Mouse (Mus musculus) embryonic facial prominence, embryonic 10.5 days (tissue): Measurements from ENCODE around the gene Plekhb2. TPM values are rescaled to one million over a fixed set of nuclear protein-coding genes. Genes with fewer than 3 reads are reported as not detected.

ENCODE experiments used
- DNase-seq: peaks from one replicate; pipeline ENCODE4 v3.0.0-alpha.2; 2017; ENCODE audit warnings: low spot score
- H3K27ac ChIP-seq: fragments of 300-500 bp; sonication (generic); replicated peaks from 2 replicates; pipeline ENCODE4 v1.5.1; 2016; ENCODE audit warnings: mild to moderate bottlenecking
- H3K27me3 ChIP-seq: fragments of 300-500 bp; sonication (generic); replicated peaks from 2 replicates; pipeline ENCODE4 v1.6.1; 2016; ENCODE audit warnings: low read depth, mild to moderate bottlenecking; ENCODE audit not compliant: poor library complexity, severe bottlenecking
- H3K36me3 ChIP-seq: fragments of 300-500 bp; sonication (generic); replicated peaks from 2 replicates; pipeline ENCODE4 v1.6.1; 2016; ENCODE audit warnings: mild to moderate bottlenecking, moderate library complexity
- H3K4me1 ChIP-seq: fragments of 300-500 bp; sonication (generic); 2 replicates; pipeline ENCODE4 v1.6.1; 2016
- H3K4me3 ChIP-seq: fragments of 300-500 bp; sonication (generic); 2 replicates; pipeline ENCODE4 v1.5.1; 2016; ENCODE audit warnings: mild to moderate bottlenecking, moderate library complexity
- H3K9me3 ChIP-seq: fragments of 300-500 bp; sonication (generic); 2 replicates; pipeline ENCODE4 v1.6.1; 2016; ENCODE audit warnings: mild to moderate bottlenecking
- whole genome bisulfite sequencing: fragments of 180-500 bp; shearing (Covaris S2); methylation state at CpG from one replicate; pipeline ENCODE4 v1.1.7; 2016; 5-methylcytosine and 5-hydroxymethylcytosine counted together
- polyA plus RNA-seq: library from polyadenylated mRNA; unstranded; fragments of >200 nt; fragmentation: Nextera tagmentation; extraction: Ambion mirVana; gene quantifications from 2 replicates; pipeline ENCODE4 v1.2.1, GENCODE M21; 2016

The Plekhb2 gene
- polyA plus RNA-seq, 1 experiment from 2014 or later = 24.6 TPM

DNA sequence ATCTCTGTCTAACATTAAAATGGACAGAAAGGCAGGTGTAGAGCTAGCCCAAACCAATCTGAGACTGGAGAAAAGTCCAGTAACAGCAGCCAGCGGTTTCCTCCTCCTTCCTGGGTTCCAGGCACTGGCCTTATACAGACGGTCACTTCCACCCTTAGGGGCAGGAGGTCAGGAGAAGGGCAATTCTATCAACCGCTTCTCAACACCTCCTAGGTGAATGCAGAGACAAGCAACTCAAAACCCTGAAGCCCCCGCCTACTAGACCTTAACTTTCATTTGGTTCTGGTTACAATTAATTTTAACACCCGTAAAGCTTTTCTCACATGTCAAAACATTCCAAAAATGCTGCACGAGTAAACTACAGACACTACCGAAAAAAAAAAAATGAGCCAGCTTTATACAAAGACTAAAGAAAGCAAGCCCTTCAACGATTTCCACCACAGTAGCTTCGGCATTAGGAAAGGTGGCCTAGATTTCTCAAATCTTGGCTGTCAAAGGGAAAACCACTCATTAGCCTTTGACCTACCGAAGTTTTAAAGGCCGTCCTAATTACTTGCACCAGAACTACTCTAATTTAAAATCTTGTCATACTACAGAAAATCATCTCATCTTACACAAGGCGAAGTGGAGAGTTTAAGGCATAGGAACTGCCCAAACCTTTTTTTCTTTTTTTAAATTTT lies 7.9 kb upstream of the Plekhb2 start:
- peak overlapping the region; percentile 97 for H3K27ac ChIP-seq
- no peaks in the 10 kb centered on the region for H3K9me3 ChIP-seq
- DNase-seq = peak; percentile 19
- H3K27me3 ChIP-seq = no peaks in the 10 kb centered on the region
- H3K36me3 ChIP-seq = peaks cover 24% of the 10 kb centered on the region
- H3K4me1 ChIP-seq = peaks cover 35% of the 10 kb centered on the region
- peak overlapping the region; percentile 77 for H3K4me3 ChIP-seq
- under 1% methylated on average over 12 of the region's 12 CpGs for WGBS

DNA sequence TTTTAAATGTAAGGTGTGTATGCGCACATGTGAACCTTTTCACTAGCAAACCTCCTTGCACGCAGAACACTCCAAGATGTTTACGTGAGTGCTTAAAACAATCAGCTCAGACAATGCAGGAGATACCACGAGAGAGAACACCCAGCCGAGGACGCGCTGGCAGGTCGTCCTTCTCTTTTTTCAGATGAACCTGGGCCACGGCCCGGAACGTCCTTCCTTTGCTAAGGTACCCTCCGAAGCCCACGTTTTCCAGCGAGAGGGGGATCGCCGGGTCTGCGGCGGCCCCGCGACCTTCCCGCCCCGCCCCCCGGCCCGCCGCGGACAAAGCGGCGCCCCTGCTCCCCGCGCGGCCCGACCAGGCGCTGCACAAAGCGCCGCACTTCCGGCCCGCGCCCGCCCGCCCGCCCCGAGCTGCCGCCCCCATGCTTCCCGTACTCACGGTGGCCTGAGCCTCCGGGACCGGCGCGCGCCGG lies 7.4 kb upstream of the Plekhb2 start:
- under 1% methylated on average over 51 of the region's 51 CpGs for WGBS
- peak overlapping the region; percentile 97 for H3K27ac ChIP-seq
- H3K9me3 ChIP-seq = no peaks in the 10 kb centered on the region
- peak; percentile 84 for DNase-seq
- H3K4me1 ChIP-seq = peaks cover 35% of the 10 kb centered on the region
- H3K36me3 ChIP-seq = peaks cover 18% of the 10 kb centered on the region
- H3K4me3 ChIP-seq = peak overlapping the region; percentile 77
- H3K27me3 ChIP-seq = no peaks in the 10 kb centered on the region

DNA sequence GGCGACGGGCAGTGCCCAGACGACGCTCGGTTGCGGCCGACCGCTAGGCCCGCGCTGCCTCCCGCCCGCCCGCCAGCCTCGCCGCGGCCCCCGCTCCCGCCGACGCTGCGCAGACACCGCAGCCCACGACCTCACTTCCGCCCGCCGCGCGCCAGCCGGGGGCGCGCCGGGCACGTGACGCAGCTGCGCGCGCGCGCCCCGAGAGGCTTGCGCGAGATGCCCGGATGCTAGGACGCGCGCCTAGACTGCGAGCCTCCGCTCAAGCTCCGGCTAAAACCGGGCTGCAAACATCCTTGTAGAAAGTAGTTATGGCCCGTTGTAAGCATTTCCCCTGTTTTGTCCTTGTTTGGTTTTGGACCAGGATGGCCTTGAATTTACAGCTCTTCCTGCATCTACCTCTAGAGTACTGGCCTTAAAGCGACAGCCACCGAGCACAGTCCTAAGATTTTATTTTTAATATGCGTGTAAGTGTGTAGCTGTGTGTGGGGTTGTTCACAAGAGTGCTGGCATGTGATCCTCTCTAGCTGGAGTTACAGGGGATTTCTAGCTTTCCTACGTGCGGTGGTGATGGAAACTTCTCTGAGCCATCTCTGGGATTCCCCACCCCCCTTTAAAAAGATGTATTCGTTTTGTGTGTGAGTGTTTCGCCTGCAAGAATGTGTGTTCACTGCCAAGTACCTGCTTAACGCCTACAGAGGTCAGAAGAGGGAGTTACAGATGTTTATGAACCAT lies 6.7 kb upstream of the Plekhb2 start, which contains the start of gene Fam168b:
TSS of gene Fam168b (minus strand) at position 179 of the 732 bp plus-strand sequence.
- H3K36me3 ChIP-seq = peaks cover 18% of the 10 kb centered on the region
- DNase-seq = peak; percentile 93
- H3K4me3 ChIP-seq = peak within 1 kb of the TSS; percentile 77
- H3K9me3 ChIP-seq = no peaks in the 10 kb centered on the region
- no peaks in the 10 kb centered on the region for H3K27me3 ChIP-seq
- peaks cover 35% of the 10 kb centered on the region for H3K4me1 ChIP-seq
- WGBS = 3% methylated on average over 55 of the region's 59 CpGs
- peak within 1 kb of the TSS; percentile 97 for H3K27ac ChIP-seq

- Histone ChIP-seq H3K27me3 (no peaks in the 10 kb centered on the region), H3K9me3 (no peaks in the 10 kb centered on the region), H3K4me1 (peaks cover 15% of the 10 kb centered on the region), H3K36me3 (no peaks in the 10 kb centered on the region), H3K4me3 (no peak overlapping the region), H3K27ac (no peak overlapping the region)
- 85% methylated on average over 3 of the region's 3 CpGs for WGBS
- DNase-seq = no peak
Measured at GRCm38 (mm10) chr1:34847070-34847469, 2.7 kb upstream of the Plekhb2 start.

DNA sequence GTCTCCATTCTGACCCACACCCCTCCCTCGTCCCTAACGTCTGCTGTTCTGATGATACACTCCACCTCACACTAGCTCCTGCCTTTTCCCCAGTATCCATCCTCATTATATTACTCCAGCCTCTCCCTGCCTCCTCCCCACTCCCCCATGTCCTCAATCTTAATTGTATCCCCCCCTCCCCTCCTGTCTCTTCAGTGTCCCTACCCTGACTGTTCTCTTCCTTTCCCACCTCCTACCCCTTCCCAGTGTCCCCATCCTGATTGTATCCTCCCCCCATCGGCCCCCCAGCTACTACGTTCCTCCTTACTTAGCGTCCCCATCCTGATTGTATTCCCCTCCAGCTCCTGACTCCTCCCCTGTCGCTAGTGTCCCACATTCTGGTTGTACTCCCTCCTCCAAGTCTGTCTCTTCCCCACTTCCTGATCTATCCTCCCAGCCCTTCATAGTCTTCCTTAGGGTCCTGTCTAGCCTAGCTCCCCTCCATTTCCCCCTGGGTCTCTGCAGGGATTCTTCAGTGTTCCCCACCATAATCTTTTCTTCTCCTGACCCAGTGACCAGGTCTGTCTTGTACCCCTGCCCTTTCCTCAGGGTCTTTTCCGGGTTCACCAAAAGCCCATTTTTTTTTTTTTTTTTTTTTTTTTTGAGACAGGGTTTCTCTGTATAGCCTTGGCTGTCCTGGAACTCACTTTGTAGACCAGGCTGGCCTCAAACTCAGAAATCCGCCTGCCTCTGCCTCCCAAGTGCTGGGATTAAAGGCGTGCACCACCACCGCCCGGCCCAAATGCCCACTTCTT lies 764 bp downstream of the Plekhb2 start:
- Histone ChIP-seq H3K4me3 (peak overlapping the region; percentile 81), H3K4me1 (peaks cover 12% of the 10 kb centered on the region), H3K36me3 (no peaks in the 10 kb centered on the region), H3K27ac (peak overlapping the region; percentile 86), H3K27me3 (no peaks in the 10 kb centered on the region), H3K9me3 (no peaks in the 10 kb centered on the region)
- no peak for DNase-seq
- 45% methylated on average over 11 of the region's 11 CpGs for WGBS

DNA sequence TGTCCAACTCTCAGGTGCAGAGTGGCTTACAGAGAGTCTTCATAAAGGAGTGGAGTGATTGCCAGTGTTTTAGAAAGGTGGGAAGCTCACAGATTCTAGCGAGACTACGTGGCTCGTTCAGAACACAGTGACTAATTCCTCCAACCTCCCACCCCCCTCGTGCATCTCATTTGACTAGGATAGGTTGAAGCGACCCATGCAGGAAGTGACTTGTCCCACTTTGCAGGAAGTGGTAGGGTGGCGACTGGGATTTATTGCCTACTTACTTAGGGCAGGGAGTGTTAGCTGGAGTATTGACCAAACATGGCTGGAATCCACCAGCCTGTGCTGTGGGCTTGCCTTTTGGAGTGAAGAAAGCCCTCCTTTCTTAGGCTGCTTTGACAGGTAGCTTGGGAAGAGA lies 1.8 kb downstream of the Plekhb2 start:
- no peak for DNase-seq
- Histone ChIP-seq H3K9me3 (no peaks in the 10 kb centered on the region), H3K4me3 (no peak overlapping the region), H3K27me3 (no peaks in the 10 kb centered on the region), H3K27ac (no peak overlapping the region), H3K36me3 (no peaks in the 10 kb centered on the region), H3K4me1 (peaks cover 12% of the 10 kb centered on the region)
- 71% methylated on average over 6 of the region's 6 CpGs for WGBS

DNA sequence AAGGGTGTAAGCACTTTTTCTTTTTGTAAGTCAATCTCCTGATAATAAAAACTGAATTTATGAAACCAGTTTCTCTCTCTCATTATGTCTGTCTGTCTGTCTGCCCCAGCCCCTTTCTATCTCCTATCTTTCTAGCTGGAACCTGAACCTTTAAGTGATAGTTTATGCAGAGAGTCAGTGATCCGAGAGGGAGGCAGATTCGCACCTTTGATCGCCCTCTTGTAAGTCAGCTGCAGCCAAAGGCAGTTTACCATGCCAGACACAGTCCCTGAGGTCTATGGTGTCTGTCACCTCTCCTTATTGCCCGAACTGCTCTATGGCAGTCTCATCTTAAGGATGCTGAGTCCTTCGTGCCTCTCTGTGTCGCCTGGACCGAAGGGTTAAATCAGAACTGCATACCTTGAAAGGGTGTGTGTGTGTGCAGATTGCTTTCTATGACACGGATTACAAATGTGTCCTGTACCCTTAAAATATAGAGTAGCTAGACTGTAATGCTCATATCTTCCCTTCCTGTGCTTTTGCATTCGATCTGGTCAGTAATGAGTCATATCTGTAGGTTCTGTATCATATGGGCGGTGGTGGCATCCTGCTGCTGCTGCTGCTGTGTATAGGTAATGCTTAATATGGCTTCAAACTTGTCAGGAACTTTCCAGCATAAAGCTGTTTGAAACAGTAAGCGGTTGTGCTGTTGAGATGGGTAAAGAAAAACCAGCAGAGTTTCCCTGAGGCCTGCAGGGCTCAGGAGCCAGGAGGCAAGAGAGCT lies 2.5 kb downstream of the Plekhb2 start:
- no peak overlapping the region for H3K4me3 ChIP-seq
- no peak for DNase-seq
- H3K4me1 ChIP-seq = peaks cover 12% of the 10 kb centered on the region
- H3K27ac ChIP-seq = no peak overlapping the region
- no peaks in the 10 kb centered on the region for H3K9me3 ChIP-seq
- H3K27me3 ChIP-seq = no peaks in the 10 kb centered on the region
- H3K36me3 ChIP-seq = no peaks in the 10 kb centered on the region
- WGBS = 82% methylated on average over 11 of the region's 11 CpGs

GRCm38 (mm10) chr1:34853786-34854185 lies 4.0 kb downstream of the Plekhb2 start:
- H3K27ac ChIP-seq = no peak overlapping the region
- H3K27me3 ChIP-seq = no peaks in the 10 kb centered on the region
- H3K4me1 ChIP-seq = peaks cover 12% of the 10 kb centered on the region
- no peak overlapping the region for H3K4me3 ChIP-seq
- 86% methylated on average over 2 of the region's 2 CpGs for WGBS
- no peaks in the 10 kb centered on the region for H3K9me3 ChIP-seq
- no peak for DNase-seq
- H3K36me3 ChIP-seq = no peaks in the 10 kb centered on the region

DNA sequence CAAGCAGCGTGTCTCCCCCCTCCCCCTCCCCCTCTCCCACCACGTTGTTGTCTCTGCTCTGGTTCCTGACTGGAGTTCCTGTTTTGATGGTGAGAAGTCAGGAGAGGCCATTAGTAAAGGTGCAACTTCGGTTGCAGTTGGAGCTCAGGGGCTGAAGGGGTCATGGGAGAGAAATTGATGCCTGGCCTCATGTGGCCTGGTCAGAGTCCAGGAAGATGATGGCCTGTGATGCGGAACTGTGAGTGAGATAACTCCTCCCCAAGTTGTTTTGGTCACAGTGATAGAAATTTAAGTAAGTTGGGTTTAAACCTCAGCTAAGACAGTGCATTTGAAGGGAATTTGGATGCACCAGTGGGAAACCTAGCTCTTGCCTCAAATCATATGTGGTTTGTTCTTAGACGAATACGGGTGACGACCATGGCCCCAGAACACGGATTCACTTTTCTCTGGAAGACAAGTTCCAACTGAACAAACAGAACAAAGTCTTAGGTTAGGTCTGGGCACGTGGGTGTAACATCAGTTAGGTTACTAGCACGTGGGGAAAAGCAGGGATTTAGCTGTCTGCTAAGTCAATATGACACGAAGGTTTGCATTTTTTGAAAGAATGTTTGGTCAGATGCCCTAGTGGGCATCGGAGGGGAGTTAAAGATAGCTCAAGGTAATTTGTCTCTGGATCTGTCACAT lies 5.4 kb downstream of the Plekhb2 start:
- no peaks in the 10 kb centered on the region for H3K9me3 ChIP-seq
- no peak for DNase-seq
- no peaks in the 10 kb centered on the region for H3K36me3 ChIP-seq
- H3K27ac ChIP-seq = no peak overlapping the region
- WGBS = 79% methylated on average over 12 of the region's 12 CpGs
- H3K4me1 ChIP-seq = peaks cover 5% of the 10 kb centered on the region
- no peak overlapping the region for H3K4me3 ChIP-seq
- no peaks in the 10 kb centered on the region for H3K27me3 ChIP-seq

GRCm38 (mm10) chr1:34858671-34859070 lies 8.9 kb downstream of the Plekhb2 start:
- H3K9me3 ChIP-seq = no peaks in the 10 kb centered on the region
- H3K27me3 ChIP-seq = no peaks in the 10 kb centered on the region
- H3K4me1 ChIP-seq = no peaks in the 10 kb centered on the region
- 83% methylated on average over 5 of the region's 5 CpGs for WGBS
- H3K27ac ChIP-seq = no peak overlapping the region
- no peak overlapping the region for H3K4me3 ChIP-seq
- H3K36me3 ChIP-seq = peaks cover 11% of the 10 kb centered on the region; the same call in 1 of the 2 replicates
- DNase-seq = no peak

- DNase-seq = no peak
- Histone ChIP-seq H3K4me3 (no peak overlapping the region), H3K27me3 (no peaks in the 10 kb centered on the region), H3K9me3 (no peaks in the 10 kb centered on the region), H3K36me3 (peaks cover 13% of the 10 kb centered on the region; the same call in 1 of the 2 replicates), H3K27ac (no peak overlapping the region), H3K4me1 (no peaks in the 10 kb centered on the region)
- 83% methylated on average over 3 of the region's 3 CpGs for WGBS
Measured at GRCm38 (mm10) chr1:34859761-34860160, 10.0 kb downstream of the Plekhb2 start.
